Mouse (Mus musculus): ENCODE measurements around the gene Zfp280c. TPM values are rescaled to one million over a fixed set of nuclear protein-coding genes. Genes with fewer than 3 reads are reported as not detected.

Zfp280c gene
- total and polyA plus RNA-seq, 3 experiments: 2.5 to 4.8 (median 4.5) TPM

- no peaks in the 10 kb centered on the region for H3K4me1 ChIP-seq (ENCODE audit: control insufficient read depth, insufficient read depth, low read length)
- intact Hi-C loops (cut with DNase I): no loop called here
- TF ChIP-seq EP300 (IDR thresholded peaks at IDR 0.05; ENCODE audit: insufficient read depth, low read depth, low read length) (no peak), POLR2A (IDR thresholded peaks at IDR 0.05; ENCODE audit: insufficient read depth, low read depth, low read length) (no peak), CTCF (IDR thresholded peaks at IDR 0.05) (no peak)
- no peak overlapping the region for H3K4me3 ChIP-seq
- H3K27me3 ChIP-seq (ENCODE audit: control insufficient read depth, insufficient read depth, low read length): no peaks in the 10 kb centered on the region
- no peak for DNase-seq
- no peaks in the 10 kb centered on the region; the same call in 1 of the 2 replicates for H3K79me2 ChIP-seq (replicated peaks; ENCODE audit: control insufficient read depth, insufficient read depth, low read length)
- H3K36me3 ChIP-seq (ENCODE audit: control insufficient read depth, insufficient read depth, low read length): no peaks in the 10 kb centered on the region
- WGBS: 49% methylated on average over 5 of the region's 5 CpGs
- H3K27ac ChIP-seq: no peak overlapping the region
- H3K9ac ChIP-seq (ENCODE audit: low read depth, low read length): no peak overlapping the region
Observed at GRCm38 (mm10) chrX:48596906-48597305, 2.6 kb upstream of the Zfp280c start.

DNA sequence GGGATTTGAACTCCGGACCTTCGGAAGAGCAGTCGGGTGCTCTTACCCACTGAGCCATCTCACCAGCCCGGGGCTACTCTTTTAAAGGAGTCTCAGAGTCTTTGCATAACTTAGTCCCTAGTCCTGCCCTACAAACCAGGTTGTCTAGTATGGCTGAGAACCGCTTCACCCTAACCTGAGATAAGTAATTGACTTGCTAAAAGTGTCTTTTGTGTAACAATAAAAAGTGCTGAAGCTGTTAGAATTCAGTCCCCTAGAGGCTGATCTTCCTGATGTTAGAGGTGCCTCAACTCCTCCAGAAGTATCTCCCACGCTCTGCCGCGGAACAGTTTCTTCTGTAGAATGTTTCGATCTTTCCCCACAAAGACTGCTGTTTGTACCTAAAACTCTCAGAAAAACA lies 1.7 kb upstream of the Zfp280c start:
- no peak for DNase-seq
- intact Hi-C loops (cut with DNase I): no loop called here
- Histone ChIP-seq H3K27ac (no peak overlapping the region), H3K4me1 (ENCODE audit: control insufficient read depth, insufficient read depth, low read length) (no peaks in the 10 kb centered on the region), H3K9ac (ENCODE audit: low read depth, low read length) (no peak overlapping the region), H3K79me2 (replicated peaks; ENCODE audit: control insufficient read depth, insufficient read depth, low read length) (no peaks in the 10 kb centered on the region; the same call in 1 of the 2 replicates), H3K36me3 (ENCODE audit: control insufficient read depth, insufficient read depth, low read length) (no peaks in the 10 kb centered on the region), H3K27me3 (ENCODE audit: control insufficient read depth, insufficient read depth, low read length) (no peaks in the 10 kb centered on the region), H3K4me3 (no peak overlapping the region)
- TF ChIP-seq EP300 (IDR thresholded peaks at IDR 0.05; ENCODE audit: insufficient read depth, low read depth, low read length) (no peak), CTCF (IDR thresholded peaks at IDR 0.05) (no peak), POLR2A (IDR thresholded peaks at IDR 0.05; ENCODE audit: insufficient read depth, low read depth, low read length) (no peak)
- WGBS: 82% methylated on average over 9 of the region's 9 CpGs

GRCm38 (mm10) chrX:48593721-48594098 lies 594 bp downstream of the Zfp280c start:
- H3K4me3 ChIP-seq: peak overlapping the region; percentile 56
- 16% methylated on average over 9 of the region's 15 CpGs for WGBS
- intact Hi-C loops (cut with DNase I): no loop called here
- H3K4me1 ChIP-seq (ENCODE audit: control insufficient read depth, insufficient read depth, low read length): no peaks in the 10 kb centered on the region
- peak overlapping the region; percentile 85 for H3K9ac ChIP-seq (ENCODE audit: low read depth, low read length)
- peak overlapping the region; percentile 61 for H3K27ac ChIP-seq
- TF ChIP-seq EP300 (IDR thresholded peaks at IDR 0.05; ENCODE audit: insufficient read depth, low read depth, low read length) (no peak), POLR2A (IDR thresholded peaks at IDR 0.05; ENCODE audit: insufficient read depth, low read depth, low read length) (no peak), CTCF (IDR thresholded peaks at IDR 0.05) (no peak)
- no peak for DNase-seq
- no peaks in the 10 kb centered on the region for H3K27me3 ChIP-seq (ENCODE audit: control insufficient read depth, insufficient read depth, low read length)
- H3K79me2 ChIP-seq (replicated peaks; ENCODE audit: control insufficient read depth, insufficient read depth, low read length): no peaks in the 10 kb centered on the region; the same call in 1 of the 2 replicates
- H3K36me3 ChIP-seq (ENCODE audit: control insufficient read depth, insufficient read depth, low read length): no peaks in the 10 kb centered on the region

GRCm38 (mm10) chrX:48583332-48583731 lies 11.0 kb downstream of the Zfp280c start:
- no peak overlapping the region for H3K9ac ChIP-seq (ENCODE audit: low read depth, low read length)
- H3K36me3 ChIP-seq (ENCODE audit: control insufficient read depth, insufficient read depth, low read length): no peaks in the 10 kb centered on the region
- H3K27ac ChIP-seq: no peak overlapping the region
- H3K79me2 ChIP-seq (replicated peaks; ENCODE audit: control insufficient read depth, insufficient read depth, low read length): no peaks in the 10 kb centered on the region
- H3K27me3 ChIP-seq (ENCODE audit: control insufficient read depth, insufficient read depth, low read length): no peaks in the 10 kb centered on the region
- H3K4me3 ChIP-seq: no peak overlapping the region
- DNase-seq: no peak
- no peaks in the 10 kb centered on the region for H3K4me1 ChIP-seq (ENCODE audit: control insufficient read depth, insufficient read depth, low read length)
- no peak for TF ChIP-seq CTCF (IDR thresholded peaks at IDR 0.05)
- no peak for TF ChIP-seq EP300 (IDR thresholded peaks at IDR 0.05; ENCODE audit: insufficient read depth, low read depth, low read length)
- TF ChIP-seq POLR2A (IDR thresholded peaks at IDR 0.05; ENCODE audit: insufficient read depth, low read depth, low read length): no peak
- intact Hi-C loops (cut with DNase I): no loop called here

- intact Hi-C loops (cut with DNase I): loop anchor here (1.0 to 10.0 kb wide), 4 partner anchors 35 to 540 kb away; no protein-coding TSS in a partner anchor
- Histone ChIP-seq H3K4me1 (ENCODE audit: control insufficient read depth, insufficient read depth, low read length) (no peaks in the 10 kb centered on the region), H3K36me3 (ENCODE audit: control insufficient read depth, insufficient read depth, low read length) (no peaks in the 10 kb centered on the region), H3K27me3 (ENCODE audit: control insufficient read depth, insufficient read depth, low read length) (no peaks in the 10 kb centered on the region), H3K4me3 (no peak overlapping the region), H3K9ac (ENCODE audit: low read depth, low read length) (no peak overlapping the region), H3K27ac (no peak overlapping the region), H3K79me2 (replicated peaks; ENCODE audit: control insufficient read depth, insufficient read depth, low read length) (no peaks in the 10 kb centered on the region)
- peak; percentile 52 to 75 for DNase-seq
- TF ChIP-seq EP300 (IDR thresholded peaks at IDR 0.05; ENCODE audit: insufficient read depth, low read depth, low read length) (no peak), CTCF (IDR thresholded peaks at IDR 0.05) (peak; percentile 89)
- 35% methylated on average over 3 of the region's 3 CpGs for WGBS
Observed at GRCm38 (mm10) chrX:48532175-48532574, 62.1 kb downstream of the Zfp280c start.

- intact Hi-C loops (cut with DNase I): no loop called here
- no peak overlapping the region for H3K4me3 ChIP-seq
- WGBS: 27% methylated on average over 3 of the region's 3 CpGs
- no peaks in the 10 kb centered on the region for H3K27me3 ChIP-seq (ENCODE audit: control insufficient read depth, insufficient read depth, low read length)
- no peaks in the 10 kb centered on the region for H3K4me1 ChIP-seq (ENCODE audit: control insufficient read depth, insufficient read depth, low read length)
- no peaks in the 10 kb centered on the region for H3K36me3 ChIP-seq (ENCODE audit: control insufficient read depth, insufficient read depth, low read length)
- TF ChIP-seq EP300 (IDR thresholded peaks at IDR 0.05; ENCODE audit: insufficient read depth, low read depth, low read length): no peak
- TF ChIP-seq CTCF (IDR thresholded peaks at IDR 0.05): no peak
- TF ChIP-seq POLR2A (IDR thresholded peaks at IDR 0.05; ENCODE audit: insufficient read depth, low read depth, low read length): no peak
- DNase-seq: no peak
- no peaks in the 10 kb centered on the region for H3K79me2 ChIP-seq (replicated peaks; ENCODE audit: control insufficient read depth, insufficient read depth, low read length)
- H3K9ac ChIP-seq (ENCODE audit: low read depth, low read length): no peak overlapping the region
- H3K27ac ChIP-seq: no peak overlapping the region
Observed at GRCm38 (mm10) chrX:48526435-48526834, 67.9 kb downstream of the Zfp280c start.

Data from heart, adult 2 months (tissue).